Mouse (Mus musculus): ENCODE measurements around the gene Aldh1l1.

DNA sequence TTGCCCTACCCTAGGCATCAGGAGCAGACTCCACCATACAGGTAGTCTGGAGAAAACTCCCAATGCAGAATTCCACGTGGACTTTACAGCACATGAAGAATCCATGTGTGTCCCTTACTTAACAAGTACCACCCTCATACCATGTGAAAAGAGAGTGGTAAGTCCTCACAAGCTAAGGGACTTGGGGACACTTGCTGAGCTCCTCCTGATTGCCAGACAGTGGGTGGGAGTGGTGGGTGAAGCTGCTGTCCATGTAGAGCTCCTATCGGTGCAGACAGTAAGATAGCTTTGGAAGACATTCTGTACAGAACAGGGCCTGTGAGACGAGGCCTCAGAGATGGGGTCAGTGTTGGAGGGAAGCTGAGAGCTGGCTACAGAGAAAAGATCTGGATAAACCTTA is 81.7 kb downstream of the Aldh1l1 start:
- TF ChIP-seq MAX (IDR thresholded peaks at IDR 0.05; ENCODE audit: low read length) (no peak), CTCF (IDR thresholded peaks at IDR 0.05 in 2 of 3, conservative IDR thresholded peaks at IDR 0.05 in 1 of 3; ENCODE audit: control insufficient read depth in 1 of 3, insufficient read depth in 1 of 3, low read depth in 2 of 3, low read length in 3 of 3, poor library complexity in 1 of 3, severe bottlenecking in 1 of 3) (no peak), POLR2AphosphoS5 (IDR thresholded peaks at IDR 0.05; ENCODE audit: borderline replicate concordance, low read depth, low read length) (no peak), ZNF384 (IDR thresholded peaks at IDR 0.05; ENCODE audit: low read depth, low read length) (no peak), SMC3 (IDR thresholded peaks at IDR 0.05; ENCODE audit: low read depth, low read length) (no peak), POLR2A (IDR thresholded peaks at IDR 0.05; ENCODE audit: control insufficient read depth in 1 of 2, insufficient read depth in 1 of 2, low read depth in 1 of 2, low read length in 2 of 2, poor library complexity in 1 of 2) (no peak)
